Mouse (Mus musculus): ENCODE measurements around the gene Abcc8.

GRCm38 (mm10) chr7:46061614-46062013, 118.2 kb downstream of the Abcc8 start:
- no peak for TF ChIP-seq CTCF (IDR thresholded peaks at IDR 0.05; ENCODE audit: low read depth)
- TF ChIP-seq EP300 (IDR thresholded peaks at IDR 0.05; ENCODE audit: low read depth), result no peak

Measured in liver, postnatal 0 days (tissue).